Mouse (Mus musculus) telencephalon, adult 2 months (tissue): ENCODE data around the gene Pcare.
A peak's percentile ranks its signal among the peaks of the same experiment; 100 is the strongest.

Experiments used
- DNase-seq: peaks from one replicate; pipeline ENCODE4 v3.0.0-alpha.2; 2011; ENCODE audit warnings: low read depth, low spot score

Gene Pcare

DNA sequence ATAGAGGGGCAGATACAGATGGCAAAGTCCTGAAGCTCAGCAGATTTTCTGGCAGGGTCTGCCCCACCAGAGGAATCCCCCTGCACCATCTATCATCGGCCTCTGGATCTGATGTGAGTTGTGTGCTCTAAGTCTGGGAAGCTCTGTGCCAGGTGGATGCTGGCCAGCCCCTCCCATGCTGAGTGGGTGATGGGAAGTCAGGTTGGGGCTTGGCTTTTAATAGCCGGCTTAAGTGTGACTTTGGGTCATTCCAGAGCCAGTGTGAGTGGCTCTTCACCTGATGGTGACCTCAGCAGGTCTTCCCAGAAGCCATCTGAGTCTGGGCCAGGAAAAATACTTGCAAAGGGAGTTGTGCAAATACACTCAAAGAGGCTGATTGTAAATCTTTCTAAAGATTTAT lies 22.0 kb downstream of the Pcare start:
- DNase-seq, result no peak

DNA sequence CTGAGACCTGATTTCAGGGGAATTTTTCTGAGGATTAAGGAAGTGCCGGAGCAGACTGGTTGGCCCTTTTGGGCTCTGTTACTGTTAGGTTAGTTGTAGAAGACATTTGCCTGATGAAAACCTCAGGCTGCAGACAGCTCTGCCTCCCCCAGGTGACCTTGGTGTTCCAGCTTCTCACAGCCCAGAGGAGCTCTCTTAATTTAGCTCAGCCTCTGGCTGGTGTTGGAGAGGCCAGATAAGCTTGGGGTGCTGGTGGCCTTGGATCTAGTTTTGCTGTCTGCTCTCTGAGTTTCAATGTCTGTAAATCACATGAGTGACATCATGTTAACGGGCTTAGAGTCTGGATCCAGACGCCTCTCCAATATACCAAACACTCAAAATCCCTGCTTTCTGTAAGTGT lies 31.7 kb downstream of the Pcare start:
- DNase-seq, result no peak

DNA sequence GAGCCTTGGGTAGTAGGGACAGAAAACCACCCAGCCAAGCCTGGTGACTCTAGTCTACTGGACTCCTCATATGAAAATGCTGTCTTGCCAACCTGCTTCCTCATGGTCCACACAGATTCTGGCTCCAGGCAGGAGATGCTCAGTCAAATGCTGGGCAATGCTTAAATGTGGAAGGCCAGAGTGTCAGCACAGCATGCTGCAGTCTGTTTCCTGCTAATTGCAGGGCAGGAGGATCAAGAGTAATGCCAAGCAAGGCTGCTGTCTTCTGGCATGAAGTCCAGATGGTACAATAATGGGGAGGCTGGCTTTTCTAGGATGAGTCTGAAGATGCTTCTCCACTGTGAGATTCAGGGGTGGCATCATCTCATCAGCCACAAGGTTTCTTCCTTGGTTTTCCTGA lies 32.3 kb downstream of the Pcare start:
- no peak for DNase-seq

DNA sequence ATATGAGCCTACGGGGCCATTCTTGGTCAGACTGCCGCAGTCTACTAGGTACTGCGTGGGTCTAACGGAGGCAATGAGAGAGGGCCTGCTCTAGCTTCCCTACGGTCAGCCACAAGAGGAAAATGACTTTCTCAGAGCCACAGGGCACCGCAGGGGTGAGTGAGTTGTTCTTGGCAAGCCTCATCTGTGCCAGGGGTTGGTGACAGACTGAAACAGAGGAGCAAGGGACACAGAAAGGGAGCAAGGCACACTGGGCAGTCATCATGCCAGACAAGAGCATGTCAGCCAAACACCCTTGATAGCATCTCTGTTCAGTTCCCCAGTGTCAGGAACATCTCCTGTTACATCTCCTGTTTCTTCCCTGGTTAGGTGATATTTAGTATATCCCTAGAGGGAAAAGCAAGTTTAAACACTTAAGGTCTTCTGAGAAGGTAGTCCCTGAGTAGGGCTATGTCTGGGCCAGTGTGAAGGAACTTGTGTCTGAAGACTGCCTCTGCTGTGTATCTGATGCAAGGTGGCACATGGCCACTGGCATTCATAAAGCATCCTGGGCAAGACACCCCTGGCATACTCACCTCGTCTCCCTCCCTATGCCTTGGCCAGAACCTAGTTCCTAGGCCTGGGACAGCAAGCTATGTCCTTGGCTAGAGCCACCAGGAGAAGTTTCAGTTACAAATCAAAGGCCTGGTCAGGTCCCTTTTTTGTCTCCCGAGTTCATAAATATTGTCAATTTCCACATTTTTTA lies 34.6 kb downstream of the Pcare start:
- DNase-seq, result no peak

DNA sequence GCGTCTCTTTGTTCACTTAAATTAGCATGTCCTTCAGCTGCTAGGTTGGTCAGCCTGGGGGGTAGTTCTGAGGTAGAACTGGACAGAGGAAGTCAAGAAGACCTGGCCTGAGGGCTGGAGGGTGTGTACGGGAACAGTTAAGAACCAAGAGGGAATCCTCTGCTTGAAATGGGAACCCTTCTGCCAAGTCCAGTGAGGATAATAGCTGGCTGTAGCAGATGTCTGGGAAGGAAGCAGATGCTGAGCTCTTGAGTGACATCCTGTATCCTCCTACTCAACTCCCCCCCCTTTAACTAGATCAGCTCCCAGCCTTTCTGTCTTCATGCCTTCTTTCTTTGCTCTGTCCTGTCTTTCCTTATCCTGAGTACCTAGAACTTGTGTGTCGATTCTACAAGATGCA lies 37.7 kb downstream of the Pcare start:
- DNase-seq, result peak; percentile 58

DNA sequence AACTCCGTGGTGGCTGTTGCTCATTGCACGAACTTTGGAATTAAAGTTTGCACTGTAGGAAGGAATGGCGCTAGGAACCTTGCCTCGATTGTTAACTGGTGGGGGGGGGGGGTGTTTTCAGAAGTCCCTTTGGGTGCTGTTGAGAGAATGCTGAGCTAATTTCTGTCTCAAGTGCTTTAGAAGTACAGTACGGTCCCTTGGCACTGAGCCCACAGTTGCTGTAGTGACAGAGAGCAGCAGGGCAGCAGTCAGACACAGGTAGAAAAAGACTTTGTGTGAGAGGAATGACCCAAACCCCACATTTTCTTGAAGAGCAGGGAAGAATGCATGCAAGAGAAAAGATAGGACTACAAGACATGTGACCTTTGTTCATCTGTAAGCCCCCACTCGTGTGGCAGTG lies 40.4 kb downstream of the Pcare start:
- no peak for DNase-seq

DNA sequence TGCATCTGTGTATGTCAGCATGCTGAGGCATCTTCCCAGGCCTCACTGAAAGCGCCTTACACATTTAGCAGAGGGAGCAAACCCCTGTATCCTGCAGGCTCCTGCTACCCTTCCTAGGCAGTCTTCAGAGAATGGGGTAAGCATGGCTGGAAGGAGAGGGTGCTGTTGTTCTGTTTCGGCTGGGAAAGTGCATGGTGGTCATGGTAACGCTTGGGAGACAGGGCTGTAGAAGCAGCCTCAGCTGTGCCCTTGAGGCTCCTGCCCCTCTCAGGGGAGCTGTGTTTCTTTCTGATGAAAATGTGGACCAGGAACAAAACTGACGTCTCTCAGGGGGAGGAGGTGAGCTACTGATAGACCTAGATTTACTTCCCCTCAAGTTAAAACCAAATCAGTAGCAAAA lies 45.0 kb downstream of the Pcare start:
- no peak for DNase-seq

DNA sequence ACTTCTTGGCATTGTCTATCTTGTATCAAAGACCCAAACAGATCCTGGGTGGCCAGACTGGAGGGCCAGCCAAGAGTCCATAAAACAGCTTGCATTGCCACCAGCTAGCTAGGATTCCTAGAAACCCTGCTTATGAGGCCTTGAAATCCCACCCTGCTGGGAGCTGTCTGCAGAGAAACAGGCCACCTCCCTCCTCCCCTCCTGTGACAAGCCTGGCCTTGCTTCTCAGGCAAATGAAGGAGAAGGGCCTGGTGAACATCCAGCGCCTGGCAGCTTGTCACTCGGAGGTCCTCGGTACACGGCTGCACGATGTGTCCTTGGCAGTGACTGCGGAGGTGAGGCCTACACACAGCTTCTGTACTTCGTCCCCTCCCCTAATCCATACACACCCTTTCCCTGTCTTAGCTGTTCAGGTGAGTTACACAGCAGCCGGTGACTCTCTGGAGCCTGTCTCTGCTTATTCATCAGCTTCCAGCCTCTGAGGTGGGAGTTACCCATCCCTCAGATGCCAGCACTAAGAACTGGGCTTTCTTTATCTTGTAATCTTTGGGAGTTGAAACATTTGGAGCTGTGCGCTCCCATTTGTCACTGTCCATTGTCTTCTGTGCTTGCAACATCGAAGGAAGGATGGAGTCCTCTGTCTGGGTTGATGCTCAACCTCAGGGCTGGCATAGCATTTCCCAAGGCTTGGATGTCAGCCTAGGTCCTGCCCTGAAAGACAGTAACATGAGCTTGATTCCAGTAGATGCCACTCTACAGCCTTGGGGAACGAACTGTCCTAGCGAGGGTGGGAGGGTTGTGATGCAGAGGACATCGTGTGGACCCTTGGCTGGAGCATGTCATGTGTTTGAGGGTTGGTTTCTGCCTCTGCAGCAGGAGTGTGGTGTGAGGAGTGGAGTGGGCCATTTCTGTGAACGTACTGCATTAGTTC lies 46.9 kb downstream of the Pcare start:
- DNase-seq, result no peak

DNA sequence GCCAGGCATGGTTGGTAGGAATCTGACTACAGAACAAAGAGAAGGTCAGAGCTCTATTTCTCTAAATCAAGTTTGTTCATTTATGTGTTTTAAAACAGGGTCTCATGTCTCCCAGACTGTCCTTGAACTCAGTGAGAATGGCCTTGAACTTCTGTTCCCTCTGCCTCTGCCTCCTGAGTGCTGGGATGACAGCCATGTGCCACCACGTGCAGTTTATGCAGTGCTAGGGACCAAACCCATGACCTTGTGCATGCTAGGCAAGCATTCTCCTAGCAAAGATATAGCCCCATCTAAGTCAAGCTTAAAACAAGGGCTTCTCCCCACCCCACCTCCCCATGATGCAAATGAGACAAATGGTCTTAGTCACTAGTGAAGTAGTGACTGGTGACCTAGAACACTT lies 47.6 kb downstream of the Pcare start:
- no peak for DNase-seq

DNA sequence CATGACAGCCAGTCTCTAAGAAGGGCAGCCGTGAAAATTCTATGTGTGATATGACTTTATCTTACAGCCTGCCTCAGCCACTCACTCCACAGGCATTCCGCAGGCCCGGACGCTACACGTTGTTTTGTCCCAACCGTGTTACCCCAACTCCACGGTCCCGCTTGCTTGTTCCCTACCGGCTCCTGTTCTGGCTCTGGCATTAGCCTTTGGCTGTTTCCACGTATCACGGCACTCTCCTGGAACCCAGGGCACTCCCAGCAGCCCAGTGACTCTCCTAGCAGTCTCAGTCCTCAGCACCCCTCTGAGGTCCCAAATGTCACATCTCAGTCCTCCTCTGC lies 54.1 kb downstream of the Pcare start:
- DNase-seq, result no peak

DNA sequence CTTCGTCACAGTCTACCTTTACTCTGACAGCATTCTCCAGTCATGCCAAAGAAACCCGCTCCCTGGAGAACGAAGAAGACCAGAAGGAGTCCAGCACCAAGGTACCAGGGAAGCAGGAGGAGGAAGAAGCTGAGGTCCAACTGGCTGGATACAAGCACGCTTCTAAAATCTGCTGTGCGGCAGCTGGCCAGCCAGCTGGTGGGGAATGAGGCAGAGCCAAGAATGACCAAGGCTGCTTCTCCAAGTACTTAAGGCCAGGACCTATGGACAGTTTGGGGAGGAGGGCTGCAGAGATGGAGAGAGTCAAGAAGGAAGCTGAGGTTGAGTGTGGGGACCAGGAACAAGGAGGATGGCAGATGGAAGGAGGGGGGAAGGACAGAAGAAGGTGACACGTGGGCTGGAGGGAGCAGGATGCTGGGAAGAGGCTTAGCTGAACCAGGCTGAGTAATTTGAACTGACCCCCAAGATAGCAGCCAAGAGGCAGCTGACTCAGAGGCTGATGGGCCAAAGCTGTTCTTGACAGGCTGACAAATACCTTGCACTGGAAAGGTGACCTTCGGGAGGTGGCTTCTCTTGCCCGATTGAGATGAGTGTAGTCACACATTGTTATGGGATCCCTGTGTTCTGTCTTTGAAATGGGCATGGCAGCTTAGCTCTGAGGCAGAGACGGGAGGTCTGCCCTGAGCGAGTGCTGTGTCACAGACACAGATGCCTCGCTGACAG lies 54.6 kb downstream of the Pcare start:
- no peak for DNase-seq

DNA sequence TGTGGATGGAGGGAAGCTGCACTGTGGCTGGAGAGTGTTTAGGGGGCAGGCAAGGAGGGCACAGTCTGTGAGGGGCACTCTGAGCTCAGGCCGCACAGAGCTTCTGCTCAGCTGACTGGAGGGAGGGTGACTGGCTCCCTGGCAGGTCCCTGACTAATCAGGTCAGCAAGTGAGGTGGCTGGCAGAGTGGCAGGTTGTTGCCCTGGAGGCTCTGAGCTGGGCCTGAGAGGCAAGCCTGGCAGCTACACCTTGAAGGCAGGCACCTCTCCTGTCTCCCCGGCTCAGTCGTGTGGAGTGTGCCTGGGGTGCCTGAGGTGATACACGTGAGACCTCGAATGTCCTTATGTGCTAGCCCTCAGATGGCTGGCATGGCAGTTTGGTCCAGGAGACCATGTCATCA lies 56.3 kb downstream of the Pcare start:
- no peak for DNase-seq

DNA sequence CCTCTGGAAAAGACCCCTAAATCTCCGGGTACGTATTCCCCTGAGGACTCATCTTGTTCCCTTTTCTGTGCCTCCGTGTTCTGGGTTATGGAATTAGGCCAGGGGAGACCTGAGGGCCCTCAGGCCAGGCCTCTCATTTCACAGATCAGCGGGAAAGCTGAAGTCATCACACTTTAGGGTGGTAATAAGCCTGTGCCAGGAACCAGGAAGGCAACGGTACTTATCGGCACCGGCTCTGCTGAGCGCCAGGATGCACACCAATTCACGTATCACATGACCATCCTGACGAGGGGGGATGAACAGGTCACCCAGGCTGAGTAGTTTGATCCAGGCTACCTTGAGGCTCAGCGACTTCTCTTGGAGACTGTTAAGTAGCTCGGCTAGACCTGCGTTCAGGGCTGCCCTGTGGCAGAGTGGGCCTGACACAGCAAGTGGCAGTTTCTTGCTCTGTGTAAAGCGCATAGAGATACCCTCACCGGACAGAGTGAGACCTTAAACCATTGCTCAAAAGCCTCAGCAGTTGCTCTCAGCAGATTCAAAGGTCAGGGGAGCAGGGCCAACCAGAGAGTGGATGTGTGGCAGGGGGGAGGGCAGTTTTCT lies 56.9 kb downstream of the Pcare start:
- no peak for DNase-seq

DNA sequence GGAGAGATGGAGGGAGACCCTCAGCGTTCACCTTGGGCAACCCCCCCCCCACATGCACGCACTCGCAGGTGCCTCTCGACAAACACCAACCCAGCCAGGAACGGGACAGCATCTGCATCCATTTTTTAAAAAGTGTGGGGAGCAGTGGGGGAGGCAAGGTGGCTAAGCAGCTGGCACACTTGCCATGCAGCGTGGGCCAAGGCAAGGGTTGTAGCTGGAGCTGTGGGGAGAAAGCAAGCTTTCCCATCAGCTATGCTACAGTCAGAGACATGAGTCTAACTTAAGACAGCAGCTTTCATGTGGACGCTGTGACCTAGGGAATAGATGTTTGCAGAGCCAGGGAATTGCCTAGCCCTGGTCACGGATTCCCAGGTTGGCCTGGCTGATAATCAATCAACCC lies 57.5 kb downstream of the Pcare start:
- no peak for DNase-seq

DNA sequence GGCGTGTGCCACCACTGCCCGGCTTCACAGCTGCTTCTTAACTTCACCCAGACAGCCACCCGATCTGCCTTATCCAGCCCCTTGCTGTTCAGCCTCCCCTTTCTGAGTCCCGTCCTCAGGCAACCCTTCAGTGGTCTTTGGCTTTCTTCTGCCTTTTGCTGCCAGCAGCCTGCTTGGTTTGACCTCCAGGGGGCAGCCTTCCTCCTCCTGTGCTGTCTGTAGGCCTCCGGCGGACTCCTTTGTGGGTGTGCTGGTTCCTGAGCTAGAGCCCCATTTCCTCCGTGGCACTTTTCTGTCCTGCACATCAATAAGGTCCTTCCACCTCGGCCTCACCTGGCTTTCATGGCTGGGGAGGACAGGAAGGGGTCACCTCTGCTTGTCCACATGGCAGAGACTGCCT lies 58.9 kb downstream of the Pcare start:
- DNase-seq, result no peak
